Mouse (Mus musculus) G1E (cell line): Measurements from ENCODE around the gene Jund.

ENCODE experiments used
- CTCF ChIP-seq: IDR thresholded peaks from 2 replicates; pipeline ENCODE4 v1.5.1; 2012; ENCODE audit warnings: low read depth, low read length, inconsistent platforms, mixed read lengths
- GATA1 ChIP-seq: IDR thresholded peaks from 2 replicates; pipeline ENCODE4 v1.6.1; 2012; ENCODE audit warnings: borderline replicate concordance, low read length, inconsistent platforms, mixed read lengths
- POLR2AphosphoS5 ChIP-seq: IDR thresholded peaks from 2 replicates; pipeline ENCODE4 v1.6.1; 2012; ENCODE audit warnings: low read depth, low read length, inconsistent platforms; ENCODE audit not compliant: insufficient replicate concordance
- TAL1 ChIP-seq: conservative IDR thresholded peaks from 2 replicates; pipeline ENCODE4 v1.6.1; 2012; ENCODE audit warnings: low read depth, low read length, inconsistent platforms, mixed read lengths

DNA sequence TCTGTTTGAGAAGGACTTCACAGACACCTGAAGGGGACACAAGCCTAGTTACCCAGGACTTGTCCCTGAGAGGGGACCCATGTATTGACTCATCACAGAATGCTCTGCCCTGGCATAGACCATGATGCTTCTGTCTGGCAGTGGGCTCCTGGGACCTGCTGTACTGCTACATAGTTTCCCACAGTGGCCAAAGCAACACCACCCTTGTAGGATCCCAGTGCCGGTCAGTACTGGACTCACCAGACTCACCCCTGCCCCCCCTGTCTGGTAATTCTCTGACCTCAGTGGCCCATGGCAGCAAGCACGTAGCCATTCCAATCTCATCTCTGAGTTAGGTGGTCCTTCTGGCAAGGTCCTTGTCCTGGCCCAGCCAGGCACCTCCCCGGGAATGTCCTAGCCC is 10.6 kb upstream of the Jund start:
- no peak for TF ChIP-seq GATA1
- TF ChIP-seq CTCF, result no peak
- no peak for TF ChIP-seq TAL1
- no peak for TF ChIP-seq POLR2AphosphoS5
